Mouse (Mus musculus) hindbrain, embryonic 11.5 days (tissue): ENCODE measurements around the gene Hoxb8. TPM values are rescaled to one million over a fixed set of nuclear protein-coding genes. Genes with fewer than 3 reads are reported as not detected.

Source experiments
- ATAC-seq: fragments of 200-750 bp; cut with Nextera tagmentation; 2 replicates; pipeline ENCODE4 v1.8.0; 2017; ENCODE audit warnings: mild to moderate bottlenecking, moderate TSS enrichment, moderate library complexity; ENCODE audit not compliant: low FRiP score
- DNase-seq: peaks from one replicate; pipeline ENCODE4 v3.0.0-alpha.2; 2015; ENCODE audit warnings: low spot score
- H3K27ac ChIP-seq: fragments of 300-500 bp; sonication (generic); 2 replicates; pipeline ENCODE4 v1.5.1; 2014; ENCODE audit warnings: mild to moderate bottlenecking, low read depth, low read length
- H3K27me3 ChIP-seq: fragments of 300-500 bp; sonication (generic); 2 replicates; pipeline ENCODE4 v1.6.1; 2014; ENCODE audit warnings: mild to moderate bottlenecking, low read length, moderate library complexity, mixed read lengths; ENCODE audit not compliant: control insufficient read depth, insufficient read depth
- H3K36me3 ChIP-seq: fragments of 300-500 bp; sonication (generic); 2 replicates; pipeline ENCODE4 v1.6.1; 2014; ENCODE audit warnings: mild to moderate bottlenecking, low read length, moderate library complexity, mixed read lengths; ENCODE audit not compliant: control insufficient read depth, insufficient read depth
- H3K4me1 ChIP-seq: fragments of 300-500 bp; sonication (generic); replicated peaks from 2 replicates; pipeline ENCODE4 v1.6.1; 2014; ENCODE audit warnings: low read length, mixed read lengths; ENCODE audit not compliant: control insufficient read depth, insufficient read depth
- H3K4me2 ChIP-seq: fragments of 300-500 bp; sonication (generic); replicated peaks from 2 replicates; pipeline ENCODE4 v1.6.1; 2014; ENCODE audit warnings: mild to moderate bottlenecking, low read depth, low read length
- H3K4me3 ChIP-seq: fragments of 300-500 bp; sonication (generic); 2 replicates; pipeline ENCODE4 v1.5.1; 2014; ENCODE audit warnings: low read depth, low read length
- H3K9ac ChIP-seq: fragments of 300-500 bp; sonication (generic); 2 replicates; pipeline ENCODE4 v1.6.1; 2014; ENCODE audit warnings: low read depth, low read length
- H3K9me3 ChIP-seq: fragments of 300-500 bp; sonication (generic); 2 replicates; pipeline ENCODE4 v1.6.1; 2016; ENCODE audit warnings: low read length; ENCODE audit not compliant: control insufficient read depth
- WGBS: fragments of 180-500 bp; shearing (Covaris S2); extraction: QIAGEN DNeasy Blood & Tissue Kit; methylation state at CpG from one replicate; pipeline ENCODE4 v1.1.7; 2014; 5-methylcytosine and 5-hydroxymethylcytosine counted together
- polyA plus RNA-seq: library from polyadenylated mRNA; unstranded; fragments of >200 nt; fragmentation: Nextera tagmentation; extraction: Ambion mirVana; gene quantifications from 2 replicates; pipeline ENCODE4 v1.2.1, GENCODE M21; 2014

Hoxb8 gene
- 3.1 and 7.0 TPM in 2 replicates for polyA plus RNA-seq

GRCm38 (mm10) chr11:96281855-96282570, at the start of gene Hoxb8:
TSS of gene Hoxb8 (plus strand) at chr11:96281905.
- no peaks in the 10 kb centered on the region; the same call in 1 of the 2 replicates for H3K4me1 ChIP-seq
- H3K9me3 ChIP-seq: no peaks in the 10 kb centered on the region
- no peak within 1 kb of the TSS; the same call in 1 of the 2 replicates for H3K9ac ChIP-seq
- DNase-seq (no peak), ATAC-seq (no peak)
- H3K36me3 ChIP-seq: no peaks in the 10 kb centered on the region
- peaks cover 88% of the 10 kb centered on the region for H3K27me3 ChIP-seq
- H3K27ac ChIP-seq: peak within 1 kb of the TSS; percentile 76; the same call in 1 of the 2 replicates
- no peak within 1 kb of the TSS for H3K4me2 ChIP-seq
- WGBS: 2% methylated on average over 27 of the region's 27 CpGs
- H3K4me3 ChIP-seq: peak within 1 kb of the TSS; percentile 37

GRCm38 (mm10) chr11:96234906-96235305, 46.8 kb upstream of the Hoxb8 start:
- Histone ChIP-seq H3K9me3 (no peaks in the 10 kb centered on the region), H3K4me1 (no peaks in the 10 kb centered on the region), H3K4me2 (no peak overlapping the region), H3K27ac (no peak overlapping the region), H3K27me3 (peaks cover 6% of the 10 kb centered on the region), H3K4me3 (no peak overlapping the region), H3K9ac (no peak overlapping the region), H3K36me3 (no peaks in the 10 kb centered on the region)
- peak; percentile 71 for DNase-seq
- ATAC-seq: no peak
- WGBS: 5% methylated on average over 12 of the region's 12 CpGs

- H3K4me2 ChIP-seq: no peak overlapping the region
- H3K9ac ChIP-seq: no peak overlapping the region
- H3K36me3 ChIP-seq: no peaks in the 10 kb centered on the region
- no peaks in the 10 kb centered on the region for H3K9me3 ChIP-seq
- H3K27ac ChIP-seq: no peak overlapping the region
- peak; percentile 76 for DNase-seq
- peaks cover 7% of the 10 kb centered on the region for H3K27me3 ChIP-seq
- 4% methylated on average over 7 of the region's 7 CpGs for WGBS
- no peak overlapping the region for H3K4me3 ChIP-seq
- no peak for ATAC-seq
- H3K4me1 ChIP-seq: no peaks in the 10 kb centered on the region
Observed at GRCm38 (mm10) chr11:96240211-96240610, 41.5 kb upstream of the Hoxb8 start.

- Histone ChIP-seq H3K27me3 (peaks cover 77% of the 10 kb centered on the region), H3K4me1 (no peaks in the 10 kb centered on the region), H3K36me3 (no peaks in the 10 kb centered on the region), H3K9me3 (no peaks in the 10 kb centered on the region), H3K4me3 (no peak overlapping the region), H3K4me2 (no peak overlapping the region), H3K27ac (no peak overlapping the region), H3K9ac (no peak overlapping the region)
- 2% methylated on average over 13 of the region's 14 CpGs for whole genome bisulfite sequencing
- no peak for ATAC-seq
- DNase-seq: peak; percentile 26
Observed at GRCm38 (mm10) chr11:96250901-96251300, 30.8 kb upstream of the Hoxb8 start.

- no peaks in the 10 kb centered on the region for H3K9me3 ChIP-seq
- H3K27ac ChIP-seq: no peak overlapping the region
- no peak overlapping the region for H3K4me2 ChIP-seq
- H3K36me3 ChIP-seq: no peaks in the 10 kb centered on the region
- ATAC-seq (no peak), DNase-seq (peak; percentile 51)
- H3K27me3 ChIP-seq: peaks cover 79% of the 10 kb centered on the region
- H3K4me3 ChIP-seq: no peak overlapping the region
- no peak overlapping the region for H3K9ac ChIP-seq
- H3K4me1 ChIP-seq: no peaks in the 10 kb centered on the region
- WGBS: 2% methylated on average over 46 of the region's 46 CpGs
Observed at GRCm38 (mm10) chr11:96251480-96252031, 30.1 kb upstream of the Hoxb8 start.

- DNase-seq (peak; percentile 49), ATAC-seq (no peak)
- H3K27me3 ChIP-seq: peaks cover 85% of the 10 kb centered on the region
- no peak overlapping the region for H3K27ac ChIP-seq
- H3K4me2 ChIP-seq: no peak overlapping the region
- no peaks in the 10 kb centered on the region for H3K36me3 ChIP-seq
- no peak overlapping the region for H3K9ac ChIP-seq
- no peaks in the 10 kb centered on the region for H3K4me1 ChIP-seq
- no peaks in the 10 kb centered on the region for H3K9me3 ChIP-seq
- WGBS: 3% methylated on average over 12 of the region's 12 CpGs
- H3K4me3 ChIP-seq: no peak overlapping the region
Observed at GRCm38 (mm10) chr11:96252541-96253120, 29.1 kb upstream of the Hoxb8 start.

- H3K9ac ChIP-seq: no peak overlapping the region
- no peaks in the 10 kb centered on the region for H3K4me1 ChIP-seq
- H3K4me2 ChIP-seq: no peak overlapping the region
- 2% methylated on average over 11 of the region's 11 CpGs for WGBS
- DNase-seq (peak; percentile 38), ATAC-seq (no peak)
- H3K4me3 ChIP-seq: no peak overlapping the region
- H3K27me3 ChIP-seq: peaks cover 99% of the 10 kb centered on the region
- H3K9me3 ChIP-seq: no peaks in the 10 kb centered on the region
- no peaks in the 10 kb centered on the region for H3K36me3 ChIP-seq
- H3K27ac ChIP-seq: no peak overlapping the region
Observed at GRCm38 (mm10) chr11:96254221-96254620, 27.5 kb upstream of the Hoxb8 start.

- no peak overlapping the region for H3K4me2 ChIP-seq
- DNase-seq (peak; percentile 59), ATAC-seq (no peak)
- under 1% methylated on average over 39 of the region's 39 CpGs for WGBS
- H3K4me1 ChIP-seq: no peaks in the 10 kb centered on the region
- no peak overlapping the region for H3K27ac ChIP-seq
- no peak overlapping the region for H3K4me3 ChIP-seq
- H3K36me3 ChIP-seq: no peaks in the 10 kb centered on the region
- H3K9me3 ChIP-seq: no peaks in the 10 kb centered on the region
- H3K27me3 ChIP-seq: peaks cover 99% of the 10 kb centered on the region
- H3K9ac ChIP-seq: no peak overlapping the region
Observed at GRCm38 (mm10) chr11:96255111-96255995, 26.4 kb upstream of the Hoxb8 start.
